11 mouse cellular contexts compared by ENCODE assay signal in the genomic region with DNA sequence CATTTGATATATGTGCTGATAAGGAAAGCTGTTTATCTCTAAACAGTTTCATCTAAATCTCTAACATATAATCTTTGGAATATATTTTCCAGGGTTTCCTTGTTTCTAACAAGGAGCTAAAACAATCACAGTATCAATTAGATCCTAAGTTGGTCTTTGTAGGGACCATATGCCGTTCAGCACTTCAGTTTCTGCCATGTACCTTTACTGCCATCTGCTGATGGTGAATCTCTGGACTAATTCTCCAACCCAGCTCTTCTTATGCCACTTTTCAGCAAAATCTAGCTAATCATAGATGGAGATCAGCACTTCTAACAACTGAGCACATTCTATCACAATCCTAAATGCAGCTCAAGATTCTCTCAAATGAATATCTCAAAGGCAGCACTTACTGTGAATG.
DNase-seq lines count a peak whose midpoint lies in the region; ATAC-seq and TF ChIP-seq lines count a peak whose summit lies in the region.
"Had no signal": no experiment of that assay in that cellular context is flagged by ENCODE, and none has a peak within 500 bp of the region (broad histone marks: within the 10 kb centered on the region; RNA-seq: fewer than 3 reads in every experiment).

No protein-coding gene starts in this region.

- H3K27me3 ChIP-seq in lung, embryonic 14.5 days (ENCODE audit: insufficient read depth, low read length): no peaks in the 10 kb centered on the region
- no peaks in the 10 kb centered on the region for H3K27me3 ChIP-seq in forebrain, embryonic 16.5 days (replicated peaks; ENCODE audit: control insufficient read depth, insufficient read depth, low read length)
- H3K27me3 ChIP-seq: neural tube, embryonic 12.5 days had no signal

- DNase-seq in lung, embryonic 14.5 days: peak; percentile 63
- no peak for DNase-seq in lung, postnatal 25 days (ENCODE audit: low spot score)
- peak; percentile 31 for DNase-seq in left cerebral cortex, adult 11 months (ENCODE audit: low spot score)
- DNase-seq in right cerebral cortex, postnatal 14 days: peak; percentile 13
- no peak for DNase-seq in gastrocnemius, adult 2 months
- DNase-seq in lung, postnatal 10 days: no peak
- DNase-seq: thymus, postnatal 25 days had no signal

- TF ChIP-seq CTCF in lung, embryonic 14.5 days (IDR thresholded peaks at IDR 0.05; ENCODE audit: low read depth): peak; percentile 55; the same call in 1 of the 2 replicates
- TF ChIP-seq CTCF in gastrocnemius, adult 2 months (IDR thresholded peaks at IDR 0.05): no peak

- no peaks in the 10 kb centered on the region for H3K4me1 ChIP-seq in lung, embryonic 14.5 days (ENCODE audit: insufficient read depth)
- no peaks in the 10 kb centered on the region for H3K4me1 ChIP-seq in forebrain, embryonic 16.5 days (replicated peaks; ENCODE audit: control insufficient read depth, insufficient read depth, low read length)
- H3K4me1 ChIP-seq: neural tube, embryonic 12.5 days had no signal

- no peak for ATAC-seq in lung, embryonic 14.5 days (ENCODE audit: insufficient read depth)
- peak; percentile 66; the same call in 1 of the 2 replicates for ATAC-seq in forebrain, embryonic 16.5 days
- ATAC-seq: Patski had no signal

- intact Hi-C loops in gastrocnemius, adult 2 months (cut with DNase I): no loop called here

- H3K27ac ChIP-seq in lung, embryonic 14.5 days (ENCODE audit: low read depth): no peak overlapping the region
- no peak overlapping the region for H3K27ac ChIP-seq in forebrain, embryonic 16.5 days (ENCODE audit: low read length)
- H3K27ac ChIP-seq in gastrocnemius, adult 2 months: no peak overlapping the region
- H3K27ac ChIP-seq: liver, embryonic 14.5 days; neural tube, embryonic 12.5 days had no signal

- H3K4me3 ChIP-seq in lung, embryonic 14.5 days (ENCODE audit: low read depth, low read length): no peak overlapping the region
- H3K4me3 ChIP-seq in forebrain, embryonic 16.5 days (replicated peaks; ENCODE audit: low read length): no peak overlapping the region
- no peak overlapping the region for H3K4me3 ChIP-seq in gastrocnemius, adult 2 months
- H3K4me3 ChIP-seq: neural tube, embryonic 12.5 days had no signal

- no peaks in the 10 kb centered on the region for H3K36me3 ChIP-seq in lung, embryonic 14.5 days (ENCODE audit: insufficient read depth)
- no peaks in the 10 kb centered on the region for H3K36me3 ChIP-seq in forebrain, embryonic 16.5 days (ENCODE audit: control insufficient read depth, insufficient read depth)
- H3K36me3 ChIP-seq: neural tube, embryonic 12.5 days had no signal

- WGBS in lung, embryonic 14.5 days: 26% methylated on average over 1 of the region's 1 CpGs
- WGBS in forebrain, embryonic 16.5 days: 18% methylated on average over 1 of the region's 1 CpGs

- no peaks in the 10 kb centered on the region for H3K9me3 ChIP-seq in lung, embryonic 14.5 days (ENCODE audit: low read depth, low read length)
- H3K9me3 ChIP-seq in forebrain, embryonic 16.5 days (ENCODE audit: control insufficient read depth, low read length): no peaks in the 10 kb centered on the region
- H3K9me3 ChIP-seq: neural tube, embryonic 12.5 days had no signal

- no peak overlapping the region for H3K4me2 ChIP-seq in lung, embryonic 14.5 days
- no peak overlapping the region for H3K4me2 ChIP-seq in forebrain, embryonic 16.5 days (ENCODE audit: low read length)
- H3K4me2 ChIP-seq: neural tube, embryonic 12.5 days had no signal

- H3K9ac ChIP-seq in lung, embryonic 14.5 days: no peak overlapping the region
- no peak overlapping the region for H3K9ac ChIP-seq in forebrain, embryonic 16.5 days (replicated peaks; ENCODE audit: low read depth, low read length)
- H3K9ac ChIP-seq: liver, embryonic 14.5 days; neural tube, embryonic 12.5 days had no signal

Comparison
In these comparisons a context has a peak if more than half of its experiments do, and no peak if none do; other contexts are left out.
1. DNase-seq: peak in lung, embryonic 14.5 days (single experiment), left cerebral cortex, adult 11 months (single experiment) and right cerebral cortex, postnatal 14 days (single experiment); none in lung, postnatal 25 days (single experiment), gastrocnemius, adult 2 months (single experiment) and lung, postnatal 10 days (single experiment).